Mouse (Mus musculus) cerebellum, adult 8-10 months (tissue): ENCODE data around the gene Prdx6b.

Source experiments
- DNase-seq: peaks from one replicate; pipeline ENCODE4 v3.0.0; 2022

The Prdx6b gene

GRCm38 (mm10) chr2:80327272-80327671 lies 35.0 kb downstream of the Prdx6b start:
- DNase-seq, result no peak

DNA sequence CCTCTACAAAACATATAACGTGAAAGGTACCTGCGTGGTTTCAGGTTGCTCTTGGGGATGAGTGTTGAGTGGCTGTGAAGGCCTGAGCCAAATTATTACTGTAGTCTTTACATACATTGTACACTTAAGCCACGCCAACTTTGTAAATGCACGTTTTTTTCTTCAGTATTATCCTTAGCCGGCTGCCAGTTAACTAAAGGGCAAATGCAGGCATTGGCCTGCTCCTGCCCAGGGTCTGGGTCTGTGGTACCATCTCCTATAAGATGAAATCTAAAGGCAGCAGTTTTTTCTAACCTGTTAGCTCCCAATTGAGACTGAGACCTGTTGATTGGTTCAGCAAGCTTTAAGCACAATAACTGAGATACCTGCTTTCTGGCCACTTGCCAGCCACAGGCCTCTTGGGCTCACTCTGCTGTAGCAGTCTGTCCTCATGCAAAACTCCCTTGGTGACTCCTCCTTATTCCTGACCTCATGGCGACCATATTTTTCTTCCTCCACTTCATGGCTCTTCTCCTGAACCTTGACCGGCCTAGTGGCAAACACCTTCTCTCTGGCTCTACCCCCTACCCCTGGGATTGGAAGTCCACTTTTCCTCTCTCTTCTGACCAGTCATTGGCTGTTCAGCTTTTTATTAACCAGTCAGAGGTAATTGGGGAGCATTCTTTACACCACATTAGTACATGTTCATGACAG lies 36.8 kb downstream of the Prdx6b start:
- no peak for DNase-seq

- DNase-seq, result no peak
These were observed 48.3 kb downstream of the Prdx6b start for GRCm38 (mm10) chr2:80340537-80340936.
